Mouse (Mus musculus): ENCODE measurements at regions not wholly inside any gene's neighbourhood (a gene's known extent, or its start where the extent isn't known, plus 50 kb on each side); places are given as distances from the start of the nearest gene placed in this dataset.

GRCm38 (mm10) chr12:95563431-95563830, 128.6 kb upstream of the Flrt2 start:
- DNase-seq (ENCODE audit: low spot score), result no peak

- DNase-seq (ENCODE audit: low spot score), result no peak
Observed at GRCm38 (mm10) chr12:95576772-95577171, 115.3 kb upstream of the Flrt2 start.

- DNase-seq (ENCODE audit: low spot score), result no peak
Observed at GRCm38 (mm10) chr12:95589011-95589410, 103.0 kb upstream of the Flrt2 start.

GRCm38 (mm10) chr12:95619281-95619680, 72.7 kb upstream of the Flrt2 start:
- DNase-seq (ENCODE audit: low spot score), result no peak

GRCm38 (mm10) chr12:95631029-95631428, 61.0 kb upstream of the Flrt2 start:
- DNase-seq (ENCODE audit: low spot score), result peak; percentile 5

- DNase-seq (ENCODE audit: low spot score), result no peak
Observed at GRCm38 (mm10) chr12:95636647-95637046, 55.4 kb upstream of the Flrt2 start.

- no peak for DNase-seq (ENCODE audit: low spot score)
Observed at GRCm38 (mm10) chr12:95639892-95640291, 52.1 kb upstream of the Flrt2 start.

- DNase-seq (ENCODE audit: low spot score), result no peak
Observed at GRCm38 (mm10) chr12:95641628-95642027, 50.4 kb upstream of the Flrt2 start.
